24 mouse cellular contexts compared by ENCODE assay signal in genomic region chr4:34901166-34901565, GRCm38 (mm10). TPM values are rescaled to one million over a fixed set of nuclear protein-coding genes. Genes with fewer than 3 reads are reported as not detected.
"Had no signal": no experiment of that assay in that cellular context is flagged by ENCODE, and none has a peak within 500 bp of the region (broad histone marks: within the 10 kb centered on the region; RNA-seq: fewer than 3 reads in every experiment).

No protein-coding gene starts in this region.

- H3K36me3 ChIP-seq: lung, embryonic 15.5 days; midbrain, embryonic 13.5 days; midbrain, embryonic 15.5 days; neural tube, embryonic 12.5 days; stomach, embryonic 15.5 days had no signal

- H3K9ac ChIP-seq: lung, embryonic 15.5 days; midbrain, embryonic 13.5 days; midbrain, embryonic 15.5 days; neural tube, embryonic 12.5 days; stomach, embryonic 15.5 days had no signal

- H3K9me3 ChIP-seq: lung, embryonic 15.5 days; midbrain, embryonic 13.5 days; midbrain, embryonic 15.5 days; neural tube, embryonic 12.5 days; stomach, embryonic 15.5 days had no signal

- DNase-seq: lung, adult 2 months; lung, postnatal 14 days; lung, postnatal 36 days; right cerebral cortex, postnatal 14 days; thymus, adult 2 months; thymus, postnatal 25 days; thymus, postnatal 4 days had no signal

- H3K27me3 ChIP-seq: lung, embryonic 15.5 days; megakaryocyte, embryonic 14.5 days; midbrain, embryonic 13.5 days; midbrain, embryonic 15.5 days; neural tube, embryonic 12.5 days; stomach, embryonic 15.5 days had no signal

- H3K4me1 ChIP-seq: lung, embryonic 15.5 days; midbrain, embryonic 13.5 days; midbrain, embryonic 15.5 days; neural tube, embryonic 12.5 days; stomach, embryonic 15.5 days had no signal

- ATAC-seq: lung, postnatal 0 days; midbrain, embryonic 13.5 days; midbrain, embryonic 15.5 days had no signal

- H3K4me3 ChIP-seq: lung, embryonic 15.5 days; megakaryocyte, embryonic 14.5 days; midbrain, embryonic 13.5 days; midbrain, embryonic 15.5 days; neural tube, embryonic 12.5 days; stomach, embryonic 15.5 days had no signal

- H3K4me2 ChIP-seq: lung, embryonic 15.5 days; midbrain, embryonic 11.5 days; midbrain, embryonic 13.5 days; midbrain, embryonic 15.5 days; neural tube, embryonic 12.5 days; stomach, embryonic 15.5 days had no signal

- H3K27ac ChIP-seq: lung, embryonic 15.5 days; macrophage; midbrain, embryonic 13.5 days; midbrain, embryonic 15.5 days; neural tube, embryonic 12.5 days; stomach, embryonic 15.5 days; stomach, postnatal 0 days had no signal

RNA-seq across cellular contexts. Expression of gene Cga, which starts 7.6 kb away (rescaled TPM):
- total RNA-seq: megakaryocyte progenitor cell, adult 5-6 weeks; midbrain, postnatal 0 days; neutrophil, adult 5-6 weeks had no signal
- polyA plus RNA-seq: lung, adult 2 months; lung, embryonic 15.5 days; lung, postnatal 0 days; macrophage; midbrain, embryonic 11.5 days; midbrain, embryonic 13.5 days; midbrain, embryonic 15.5 days; midbrain, postnatal 0 days; neural tube, embryonic 12.5 days; neural tube, embryonic 14.5 days; spleen, adult 2 months; stomach, embryonic 15.5 days; testis, adult 2 months; urinary bladder, adult 2 months had no signal
